Mouse (Mus musculus): Measurements from ENCODE around the gene Cers6. TPM values are rescaled to one million over a fixed set of nuclear protein-coding genes. Genes with fewer than 3 reads are reported as not detected.

Cers6 gene
- polyA plus RNA-seq, 1 experiment from 2014 or later: 26.8 TPM

DNA sequence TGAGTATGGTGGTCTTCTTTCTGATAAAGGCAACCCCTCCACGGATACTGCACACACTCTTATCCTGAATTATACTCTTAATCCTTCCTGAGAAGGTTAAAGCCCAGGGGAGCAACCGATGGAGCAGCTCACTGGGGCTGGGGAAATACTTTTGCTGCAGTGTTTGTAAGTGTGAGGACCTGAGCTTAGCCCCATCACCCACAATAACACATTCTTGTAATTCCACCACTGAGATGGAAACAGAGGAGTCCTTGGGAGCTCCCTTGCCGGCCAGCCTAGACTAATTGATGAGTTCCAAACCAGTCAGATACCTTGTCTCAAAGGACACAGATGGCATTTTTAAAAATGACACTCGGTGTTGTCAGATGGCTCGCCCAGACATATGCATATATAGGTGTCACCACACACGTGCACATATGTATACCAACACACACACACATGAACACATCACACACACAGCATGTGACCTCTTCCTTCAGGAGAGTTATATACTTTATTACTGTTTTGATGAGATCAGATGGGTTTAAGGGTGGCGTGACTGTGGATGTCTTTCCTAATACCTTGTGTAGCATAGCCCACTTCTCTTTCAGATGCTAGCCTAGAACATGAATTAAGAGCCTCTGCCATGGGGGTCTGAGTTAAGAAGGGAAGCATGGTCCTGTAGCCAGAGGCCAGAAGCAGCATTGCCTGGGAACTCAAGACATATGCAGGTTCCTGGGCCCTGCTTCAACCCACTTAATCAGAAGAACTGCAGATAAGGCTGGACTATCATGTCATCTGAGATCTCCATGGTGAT, 210.4 kb downstream of the Cers6 start:
- WGBS: 73% methylated on average over 7 of the region's 7 CpGs
- no peak for ATAC-seq (ENCODE audit: insufficient number of reproducible peaks, low FRiP score, low TSS enrichment, low read depth)
- Histone ChIP-seq H3K36me3 (ENCODE audit: control insufficient read depth, insufficient read depth, low read length) (no peaks in the 10 kb centered on the region), H3K4me1 (ENCODE audit: control insufficient read depth, insufficient read depth, low read length) (no peaks in the 10 kb centered on the region), H3K9ac (ENCODE audit: low read length) (no peak overlapping the region), H3K27ac (replicated peaks; ENCODE audit: low read depth, low read length) (no peak overlapping the region), H3K27me3 (ENCODE audit: control insufficient read depth, insufficient read depth, low read length) (no peaks in the 10 kb centered on the region), H3K4me3 (ENCODE audit: low read depth, low read length) (no peak overlapping the region), H3K9me3 (ENCODE audit: control insufficient read depth, low read length) (no peaks in the 10 kb centered on the region), H3K4me2 (ENCODE audit: low read depth, severe bottlenecking) (no peak overlapping the region)
- DNase-seq (ENCODE audit: low spot score): no peak

DNA sequence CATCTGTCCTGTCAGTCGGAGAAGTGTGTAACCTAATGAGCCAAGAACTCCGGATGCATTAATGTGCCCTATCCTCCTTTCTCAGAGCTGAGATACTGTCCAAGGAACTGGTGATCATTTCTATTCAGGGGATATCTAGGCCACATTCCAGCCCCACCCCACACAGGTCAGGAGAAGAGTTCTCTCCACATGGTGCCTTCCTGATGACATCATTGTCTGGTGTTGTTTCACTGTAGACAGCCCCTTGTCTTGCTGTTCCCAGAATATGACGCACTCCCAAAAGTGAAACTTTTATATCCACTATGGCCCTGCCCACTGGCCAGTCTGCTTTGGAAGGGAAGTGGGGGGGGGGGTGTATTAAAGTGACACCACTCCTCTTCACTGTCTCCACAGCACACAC, 215.9 kb downstream of the Cers6 start:
- Histone ChIP-seq H3K9me3 (ENCODE audit: control insufficient read depth, low read length) (no peaks in the 10 kb centered on the region), H3K4me1 (ENCODE audit: control insufficient read depth, insufficient read depth, low read length) (no peaks in the 10 kb centered on the region), H3K27me3 (ENCODE audit: control insufficient read depth, insufficient read depth, low read length) (no peaks in the 10 kb centered on the region), H3K4me2 (ENCODE audit: low read depth, severe bottlenecking) (no peak overlapping the region), H3K9ac (ENCODE audit: low read length) (no peak overlapping the region), H3K4me3 (ENCODE audit: low read depth, low read length) (no peak overlapping the region), H3K36me3 (ENCODE audit: control insufficient read depth, insufficient read depth, low read length) (no peaks in the 10 kb centered on the region), H3K27ac (replicated peaks; ENCODE audit: low read depth, low read length) (no peak overlapping the region)
- ATAC-seq (ENCODE audit: insufficient number of reproducible peaks, low FRiP score, low TSS enrichment, low read depth) (no peak), DNase-seq (ENCODE audit: low spot score) (no peak)
- WGBS: 87% methylated on average over 3 of the region's 3 CpGs

DNA sequence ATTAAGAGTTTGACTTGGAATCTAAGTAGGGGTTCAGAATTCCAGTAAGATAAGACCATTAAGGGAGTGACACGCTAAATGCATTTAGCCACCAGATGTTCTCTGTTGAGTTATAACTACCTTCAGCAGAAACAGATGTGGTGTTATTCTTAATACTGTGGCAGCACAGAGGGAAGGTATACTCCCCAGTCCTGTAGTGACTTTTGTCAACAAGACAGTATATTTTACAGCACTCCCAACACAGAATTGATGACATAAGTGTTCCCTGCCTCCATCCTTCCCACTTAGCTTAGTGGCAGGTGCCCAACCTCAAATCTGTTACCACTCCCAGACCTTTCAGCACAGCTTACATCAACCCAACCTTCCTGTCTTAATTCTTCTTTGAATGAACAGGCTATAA, 219.5 kb downstream of the Cers6 start:
- Histone ChIP-seq H3K27ac (replicated peaks; ENCODE audit: low read depth, low read length) (no peak overlapping the region), H3K9ac (ENCODE audit: low read length) (no peak overlapping the region), H3K4me3 (ENCODE audit: low read depth, low read length) (no peak overlapping the region), H3K9me3 (ENCODE audit: control insufficient read depth, low read length) (no peaks in the 10 kb centered on the region), H3K36me3 (ENCODE audit: control insufficient read depth, insufficient read depth, low read length) (no peaks in the 10 kb centered on the region), H3K4me2 (ENCODE audit: low read depth, severe bottlenecking) (no peak overlapping the region), H3K27me3 (ENCODE audit: control insufficient read depth, insufficient read depth, low read length) (no peaks in the 10 kb centered on the region), H3K4me1 (ENCODE audit: control insufficient read depth, insufficient read depth, low read length) (no peaks in the 10 kb centered on the region)
- WGBS: 37% methylated on average over 1 of the region's 1 CpGs
- ATAC-seq (ENCODE audit: insufficient number of reproducible peaks, low FRiP score, low TSS enrichment, low read depth) (0 out of 2 replicates have a peak, but pooled peaks have one; percentile 39), DNase-seq (ENCODE audit: low spot score) (no peak)

DNA sequence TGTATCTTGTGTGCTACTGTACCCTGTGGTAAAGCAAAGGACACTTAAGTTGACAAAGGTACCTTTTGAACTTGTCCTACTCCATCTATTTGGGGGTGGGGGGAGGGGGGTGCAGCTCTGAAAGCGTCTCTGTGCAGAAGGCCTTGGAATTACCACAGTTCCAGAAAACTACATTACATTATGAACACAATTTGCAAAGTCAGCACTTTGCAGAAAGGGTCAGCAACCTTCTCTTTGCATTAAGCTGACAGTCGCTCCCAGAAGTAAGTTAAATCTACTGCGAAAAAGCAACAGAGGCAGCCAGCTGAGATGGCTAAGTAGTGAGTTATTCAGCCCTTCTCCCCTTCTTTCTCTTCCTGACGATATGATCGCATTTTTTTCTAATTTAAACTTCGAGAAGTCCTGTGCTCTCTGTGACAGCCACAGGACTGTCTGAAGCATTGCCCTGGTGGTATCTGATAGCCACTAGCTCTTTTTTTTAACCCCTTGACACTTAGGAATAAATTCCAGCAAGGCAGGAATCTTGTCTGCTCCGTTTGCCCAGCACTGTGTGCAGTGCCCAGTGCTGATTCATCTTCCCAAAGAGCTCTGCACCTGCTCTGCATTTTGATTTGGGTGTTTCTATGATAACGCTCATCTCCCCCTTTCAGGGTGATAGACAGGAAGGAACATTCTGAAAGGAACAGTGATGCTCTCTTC, 221.4 kb downstream of the Cers6 start:
- 78% methylated on average over 8 of the region's 8 CpGs for WGBS
- Histone ChIP-seq H3K4me2 (ENCODE audit: low read depth, severe bottlenecking) (no peak overlapping the region), H3K9me3 (ENCODE audit: control insufficient read depth, low read length) (no peaks in the 10 kb centered on the region), H3K27me3 (ENCODE audit: control insufficient read depth, insufficient read depth, low read length) (no peaks in the 10 kb centered on the region), H3K9ac (ENCODE audit: low read length) (no peak overlapping the region), H3K4me1 (ENCODE audit: control insufficient read depth, insufficient read depth, low read length) (no peaks in the 10 kb centered on the region), H3K27ac (replicated peaks; ENCODE audit: low read depth, low read length) (no peak overlapping the region), H3K36me3 (ENCODE audit: control insufficient read depth, insufficient read depth, low read length) (no peaks in the 10 kb centered on the region), H3K4me3 (ENCODE audit: low read depth, low read length) (no peak overlapping the region)
- DNase-seq (ENCODE audit: low spot score): no peak
- ATAC-seq (ENCODE audit: insufficient number of reproducible peaks, low FRiP score, low TSS enrichment, low read depth): no peak

DNA sequence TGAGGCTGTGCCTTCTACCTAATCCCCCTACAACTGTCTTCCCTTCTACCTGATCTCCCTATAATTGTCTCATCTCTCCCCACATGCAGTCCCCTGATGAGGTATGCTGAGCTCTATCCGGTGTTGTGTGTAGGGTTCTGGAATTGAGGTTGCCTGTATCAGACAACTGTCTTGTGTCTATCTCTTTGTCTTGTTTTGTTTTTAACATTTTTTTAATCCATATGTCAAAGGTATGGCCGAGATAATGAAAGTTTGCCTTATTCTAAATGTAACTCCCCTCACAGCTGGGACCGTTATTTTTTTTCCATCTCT, 221.9 kb downstream of the Cers6 start:
- H3K27me3 ChIP-seq (ENCODE audit: control insufficient read depth, insufficient read depth, low read length): no peaks in the 10 kb centered on the region
- WGBS: 95% methylated on average over 3 of the region's 3 CpGs
- ATAC-seq (ENCODE audit: insufficient number of reproducible peaks, low FRiP score, low TSS enrichment, low read depth) (no peak), DNase-seq (ENCODE audit: low spot score) (no peak)
- no peaks in the 10 kb centered on the region for H3K36me3 ChIP-seq (ENCODE audit: control insufficient read depth, insufficient read depth, low read length)
- no peaks in the 10 kb centered on the region for H3K9me3 ChIP-seq (ENCODE audit: control insufficient read depth, low read length)
- no peak overlapping the region for H3K4me3 ChIP-seq (ENCODE audit: low read depth, low read length)
- no peaks in the 10 kb centered on the region for H3K4me1 ChIP-seq (ENCODE audit: control insufficient read depth, insufficient read depth, low read length)
- no peak overlapping the region for H3K9ac ChIP-seq (ENCODE audit: low read length)
- H3K4me2 ChIP-seq (ENCODE audit: low read depth, severe bottlenecking): no peak overlapping the region
- H3K27ac ChIP-seq (replicated peaks; ENCODE audit: low read depth, low read length): no peak overlapping the region

DNA sequence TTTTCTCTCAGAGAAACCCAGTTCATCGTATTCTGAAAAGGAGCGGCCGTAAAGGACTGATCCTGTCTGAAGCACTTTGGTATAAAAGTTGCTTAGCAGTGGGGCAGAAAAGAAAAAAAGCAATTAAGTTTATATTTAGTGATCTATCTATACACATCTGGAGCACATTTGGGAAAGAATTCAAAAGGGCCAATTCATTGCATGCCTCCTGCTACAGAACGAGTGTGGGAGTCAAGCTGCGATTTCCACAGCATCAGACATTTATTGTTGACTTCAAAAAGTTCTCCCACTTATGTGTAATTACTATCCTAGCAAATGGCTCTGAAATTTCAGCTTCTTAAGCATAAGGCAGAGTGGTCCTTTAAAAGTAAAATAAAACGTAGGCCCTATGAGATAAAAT, 223.2 kb downstream of the Cers6 start:
- no peaks in the 10 kb centered on the region for H3K9me3 ChIP-seq (ENCODE audit: control insufficient read depth, low read length)
- ATAC-seq (ENCODE audit: insufficient number of reproducible peaks, low FRiP score, low TSS enrichment, low read depth) (no peak), DNase-seq (ENCODE audit: low spot score) (no peak)
- H3K9ac ChIP-seq (ENCODE audit: low read length): no peak overlapping the region
- no peaks in the 10 kb centered on the region for H3K27me3 ChIP-seq (ENCODE audit: control insufficient read depth, insufficient read depth, low read length)
- no peaks in the 10 kb centered on the region for H3K36me3 ChIP-seq (ENCODE audit: control insufficient read depth, insufficient read depth, low read length)
- 42% methylated on average over 6 of the region's 6 CpGs for WGBS
- H3K4me2 ChIP-seq (ENCODE audit: low read depth, severe bottlenecking): no peak overlapping the region
- H3K4me3 ChIP-seq (ENCODE audit: low read depth, low read length): no peak overlapping the region
- H3K27ac ChIP-seq (replicated peaks; ENCODE audit: low read depth, low read length): no peak overlapping the region
- no peaks in the 10 kb centered on the region for H3K4me1 ChIP-seq (ENCODE audit: control insufficient read depth, insufficient read depth, low read length)

DNA sequence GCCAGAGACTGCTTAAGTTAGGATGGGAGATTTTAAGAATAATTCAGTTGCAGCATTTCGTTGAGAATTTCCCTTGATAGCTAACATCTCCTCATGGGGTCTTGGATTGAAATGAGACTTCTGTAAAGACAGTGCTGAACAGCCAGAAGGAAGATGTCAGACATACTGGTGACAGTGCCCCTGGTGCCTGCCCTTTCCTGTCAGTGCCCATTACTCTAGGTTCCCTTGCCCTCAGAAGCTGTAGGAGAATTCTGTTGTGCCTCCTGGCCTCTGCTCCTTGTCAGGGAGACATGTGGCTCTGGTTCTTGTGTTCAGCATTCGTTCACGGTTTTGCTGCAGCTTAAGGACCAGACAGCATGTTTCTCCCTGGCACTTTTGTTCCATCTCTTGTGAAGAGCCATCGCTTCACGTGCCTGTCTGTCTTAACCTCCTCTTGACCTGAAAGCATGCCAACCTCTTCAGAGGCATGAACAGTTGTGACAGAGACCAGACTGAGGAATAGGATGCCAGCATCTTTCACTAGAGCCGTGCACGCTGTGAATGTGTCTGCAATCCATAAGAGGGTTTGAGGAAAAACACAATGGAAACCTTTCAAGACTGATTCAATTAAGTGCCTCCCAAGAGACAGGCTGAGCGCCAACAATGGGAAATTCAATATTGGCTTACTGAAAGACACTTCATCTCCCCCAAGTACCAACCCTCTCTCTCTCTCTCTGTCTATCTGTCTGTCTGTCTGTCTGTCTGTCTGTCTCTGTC, 225.4 kb downstream of the Cers6 start:
- Histone ChIP-seq H3K4me3 (ENCODE audit: low read depth, low read length) (no peak overlapping the region), H3K4me1 (ENCODE audit: control insufficient read depth, insufficient read depth, low read length) (no peaks in the 10 kb centered on the region), H3K9me3 (ENCODE audit: control insufficient read depth, low read length) (no peaks in the 10 kb centered on the region), H3K4me2 (ENCODE audit: low read depth, severe bottlenecking) (no peak overlapping the region), H3K27ac (replicated peaks; ENCODE audit: low read depth, low read length) (no peak overlapping the region), H3K36me3 (ENCODE audit: control insufficient read depth, insufficient read depth, low read length) (no peaks in the 10 kb centered on the region), H3K9ac (ENCODE audit: low read length) (no peak overlapping the region), H3K27me3 (ENCODE audit: control insufficient read depth, insufficient read depth, low read length) (no peaks in the 10 kb centered on the region)
- ATAC-seq (ENCODE audit: insufficient number of reproducible peaks, low FRiP score, low TSS enrichment, low read depth) (no peak), DNase-seq (ENCODE audit: low spot score) (no peak)
- WGBS: 87% methylated on average over 8 of the region's 8 CpGs

DNA sequence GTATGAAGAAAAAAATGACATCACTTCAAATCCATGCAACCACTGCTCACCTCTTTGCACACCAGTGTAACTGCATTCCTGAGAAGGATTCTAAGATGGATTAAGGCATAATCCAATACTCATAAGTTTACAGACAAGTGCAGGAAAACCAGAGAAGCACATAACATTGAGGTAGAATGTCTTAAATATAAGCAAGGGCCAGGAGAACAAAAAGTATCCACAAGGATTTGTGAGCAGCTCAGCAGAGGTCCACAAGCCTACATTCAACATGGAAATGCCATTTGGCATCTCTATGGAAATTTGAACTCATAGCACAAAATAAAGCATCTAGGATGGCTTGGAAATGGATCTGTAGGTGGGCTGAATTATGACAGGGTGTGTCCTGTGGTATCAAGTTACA, 234.6 kb downstream of the Cers6 start:
- DNase-seq (ENCODE audit: low spot score) (no peak), ATAC-seq (ENCODE audit: insufficient number of reproducible peaks, low FRiP score, low TSS enrichment, low read depth) (no peak)
- no peaks in the 10 kb centered on the region for H3K27me3 ChIP-seq (ENCODE audit: control insufficient read depth, insufficient read depth, low read length)
- H3K4me1 ChIP-seq (ENCODE audit: control insufficient read depth, insufficient read depth, low read length): no peaks in the 10 kb centered on the region
- no peak overlapping the region for H3K27ac ChIP-seq (replicated peaks; ENCODE audit: low read depth, low read length)
- no peak overlapping the region for H3K4me2 ChIP-seq (ENCODE audit: low read depth, severe bottlenecking)
- no peak overlapping the region for H3K9ac ChIP-seq (ENCODE audit: low read length)
- no peaks in the 10 kb centered on the region for H3K36me3 ChIP-seq (ENCODE audit: control insufficient read depth, insufficient read depth, low read length)
- H3K4me3 ChIP-seq (ENCODE audit: low read depth, low read length): no peak overlapping the region
- H3K9me3 ChIP-seq (ENCODE audit: control insufficient read depth, low read length): no peaks in the 10 kb centered on the region

All from limb, embryonic 11.5 days (tissue).